Mouse (Mus musculus) brain, embryonic 14.5 days (tissue): ENCODE results near the gene Lrrc36.

Source experiments
- CTCF ChIP-seq: fragments of 200-500 bp; IDR thresholded peaks from 2 replicates; pipeline ENCODE4 v1.5.1; 2012; ENCODE audit warnings: inconsistent platforms, mild to moderate bottlenecking, moderate library complexity, borderline replicate concordance; ENCODE audit not compliant: insufficient read depth, insufficient read length; ENCODE audit errors: extremely low read depth
- POLR2A ChIP-seq: fragments of 200-500 bp; IDR thresholded peaks from 2 replicates; pipeline ENCODE4 v1.6.1; 2012; ENCODE audit warnings: mild to moderate bottlenecking, inconsistent platforms, borderline replicate concordance; ENCODE audit not compliant: poor library complexity, insufficient read depth, insufficient read length, severe bottlenecking; ENCODE audit errors: extremely low read depth

DNA sequence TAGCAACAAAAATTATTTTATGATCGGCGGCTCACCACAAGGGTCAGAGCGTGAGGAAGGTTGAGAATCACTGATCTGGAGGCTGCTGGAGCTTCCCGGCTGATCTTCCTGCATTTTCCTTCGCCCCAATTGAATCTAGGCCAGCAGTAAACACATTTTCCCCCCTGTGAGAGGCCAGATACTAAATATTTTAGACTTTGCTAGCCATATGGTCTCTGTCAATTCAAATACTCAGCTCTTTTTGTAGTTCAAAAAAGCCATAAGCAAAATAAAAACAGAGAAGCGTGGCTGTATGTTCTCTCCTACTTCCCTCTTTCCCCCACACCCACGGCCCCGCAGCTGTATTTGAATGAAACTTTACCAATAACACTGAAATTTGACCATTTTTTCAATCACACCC is 9.9 kb upstream of the Lrrc36 start:
- TF ChIP-seq CTCF (no peak), POLR2A (no peak)
